Mouse (Mus musculus): Measurements from ENCODE around the gene Mrpl44.

DNA sequence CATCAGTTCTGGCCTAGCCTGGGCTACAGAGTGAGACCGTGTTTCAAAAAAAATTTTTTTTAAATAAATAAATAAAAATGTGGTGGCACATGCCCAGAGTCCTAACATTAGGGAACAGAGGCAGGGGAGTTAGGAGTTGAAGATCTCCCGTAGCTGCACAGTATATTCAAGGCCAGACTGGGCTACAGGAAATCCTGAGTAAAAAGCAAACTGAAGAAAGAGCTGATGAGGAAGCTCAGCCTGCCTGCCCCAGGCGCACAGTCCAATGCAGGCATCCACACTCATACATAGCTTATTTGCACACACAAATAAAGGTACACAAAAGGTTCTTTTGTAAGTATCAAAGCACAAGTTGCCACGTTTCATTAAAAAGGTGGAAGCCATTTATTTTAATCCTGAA, 18.2 kb upstream of the Mrpl44 start:
- TF ChIP-seq CTCF (IDR thresholded peaks at IDR 0.05) (no peak), POLR2A (IDR thresholded peaks at IDR 0.05; ENCODE audit: insufficient read depth, low read depth, low read length) (no peak), EP300 (IDR thresholded peaks at IDR 0.05; ENCODE audit: insufficient read depth, low read depth, low read length) (no peak)

Data from heart, adult 2 months (tissue).